Comparison of ENCODE assay signal across 16 mouse cellular contexts in the genomic region with DNA sequence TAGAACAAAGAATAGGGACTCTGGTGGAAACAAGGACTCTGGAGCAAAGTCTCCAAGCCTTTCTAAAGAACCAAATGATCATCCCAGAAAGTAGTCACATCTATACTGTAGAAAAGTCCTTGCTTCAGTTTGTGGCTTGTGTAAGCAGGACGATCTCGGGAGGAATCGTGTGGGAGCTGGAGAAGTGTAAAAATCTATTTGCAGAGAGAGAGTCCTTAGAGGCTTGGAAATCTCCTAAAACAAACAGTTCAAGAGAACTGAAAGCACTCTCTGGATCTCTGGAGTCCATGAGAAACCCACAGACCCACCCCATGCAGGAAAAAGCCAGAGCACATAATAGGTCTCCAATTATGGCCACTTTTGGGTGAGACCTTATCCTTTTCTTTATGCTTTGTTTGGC.
"Had no signal": no experiment of that assay in that cellular context is flagged by ENCODE, and none has a peak within 500 bp of the region (broad histone marks: within the 10 kb centered on the region; RNA-seq: fewer than 3 reads in every experiment).

No protein-coding gene starts in this region.

- ATAC-seq: midbrain, embryonic 13.5 days; midbrain, embryonic 15.5 days had no signal

- DNase-seq: lung, adult 18-20 months; lung, embryonic 14.5 days; lung, postnatal 10 days; lung, postnatal 36 days; right cerebral cortex, postnatal 14 days; thymus, adult 18-20 months; thymus, postnatal 14 days; thymus, postnatal 36 days had no signal

- H3K4me1 ChIP-seq: midbrain, embryonic 15.5 days; neural tube, embryonic 12.5 days had no signal

- H3K4me3 ChIP-seq: midbrain, embryonic 13.5 days; midbrain, embryonic 15.5 days; neural tube, embryonic 12.5 days; stomach, embryonic 15.5 days had no signal

- H3K9me3 ChIP-seq: megakaryocyte, embryonic 14.5 days; midbrain, embryonic 13.5 days; midbrain, embryonic 15.5 days; neural tube, embryonic 12.5 days; stomach, embryonic 15.5 days had no signal

- H3K27me3 ChIP-seq: megakaryocyte, embryonic 14.5 days; midbrain, embryonic 13.5 days; midbrain, embryonic 15.5 days; neural tube, embryonic 12.5 days; stomach, embryonic 15.5 days had no signal

- H3K27ac ChIP-seq: macrophage; midbrain, embryonic 13.5 days; midbrain, embryonic 15.5 days; neural tube, embryonic 12.5 days; stomach, embryonic 15.5 days; stomach, postnatal 0 days had no signal

- H3K4me2 ChIP-seq: lung, embryonic 14.5 days; midbrain, embryonic 11.5 days; midbrain, embryonic 13.5 days; midbrain, embryonic 15.5 days; neural tube, embryonic 12.5 days; stomach, embryonic 15.5 days had no signal

- H3K36me3 ChIP-seq: midbrain, embryonic 13.5 days; midbrain, embryonic 15.5 days; neural tube, embryonic 12.5 days; stomach, embryonic 15.5 days had no signal

- H3K9ac ChIP-seq: lung, embryonic 14.5 days; midbrain, embryonic 13.5 days; midbrain, embryonic 15.5 days; neural tube, embryonic 12.5 days; stomach, embryonic 15.5 days had no signal
